Mouse (Mus musculus) heart, postnatal 0 days (tissue): ENCODE data around the gene Ywhae. TPM values are rescaled to one million over a fixed set of nuclear protein-coding genes. Genes with fewer than 3 reads are reported as not detected.

Experiments
- ATAC-seq: fragments of 200-750 bp; cut with Nextera tagmentation; 2 replicates; pipeline ENCODE4 v1.8.0; 2017; ENCODE audit warnings: low read depth, moderate number of reproducible peaks, moderate library complexity; ENCODE audit not compliant: insufficient read depth
- DNase-seq: peaks from one replicate; pipeline ENCODE4 v3.0.0-alpha.2; 2016; ENCODE audit warnings: low spot score
- H3K27ac ChIP-seq: fragments of 300-500 bp; sonication (generic); 2 replicates; pipeline ENCODE4 v1.5.1; 2014; ENCODE audit warnings: low read depth, mild to moderate bottlenecking
- H3K27me3 ChIP-seq: fragments of 300-500 bp; sonication (generic); 2 replicates; pipeline ENCODE4 v1.6.1; 2014; ENCODE audit warnings: low read length, mixed read lengths; ENCODE audit not compliant: control insufficient read depth, insufficient read depth
- H3K36me3 ChIP-seq: fragments of 300-500 bp; sonication (generic); replicated peaks from 2 replicates; pipeline ENCODE4 v1.6.1; 2014; ENCODE audit warnings: low read length, mixed read lengths; ENCODE audit not compliant: control insufficient read depth, insufficient read depth
- H3K4me1 ChIP-seq: fragments of 300-500 bp; sonication (generic); 2 replicates; pipeline ENCODE4 v1.6.1; 2014; ENCODE audit warnings: antibody characterized with exemption; ENCODE audit not compliant: control insufficient read depth, insufficient read depth
- H3K4me2 ChIP-seq: fragments of 300-500 bp; sonication (generic); 2 replicates; pipeline ENCODE4 v1.6.1; 2014; ENCODE audit warnings: low read depth, mild to moderate bottlenecking, low read length, moderate library complexity
- H3K4me3 ChIP-seq: fragments of 300-500 bp; sonication (generic); 2 replicates; pipeline ENCODE4 v1.5.1; 2014; ENCODE audit warnings: low read depth, low read length
- H3K9ac ChIP-seq: fragments of 300-500 bp; sonication (generic); replicated peaks from 2 replicates; pipeline ENCODE4 v1.6.1; 2014; ENCODE audit warnings: low read depth, low read length, mixed read lengths
- H3K9me3 ChIP-seq: fragments of 300-500 bp; sonication (generic); replicated peaks from 2 replicates; pipeline ENCODE4 v1.6.1; 2016; ENCODE audit warnings: low read length; ENCODE audit not compliant: control insufficient read depth
- CTCF ChIP-seq: IDR thresholded peaks from 2 replicates; pipeline ENCODE4 v1.5.1; 2016; ENCODE audit warnings: antibody characterized with exemption, control low read depth, low read depth
- EP300 ChIP-seq: IDR thresholded peaks from 2 replicates; pipeline ENCODE4 v1.6.1; 2016; ENCODE audit warnings: antibody characterized with exemption, low read depth
- WGBS: fragments of 180-500 bp; shearing (Covaris S2); extraction: QIAGEN DNeasy Blood & Tissue Kit; methylation state at CpG from one replicate; pipeline ENCODE4 v1.1.7; 2014; 5-methylcytosine and 5-hydroxymethylcytosine counted together
- polyA plus RNA-seq: library from polyadenylated mRNA; unstranded; fragments of >200 nt; fragmentation: Nextera tagmentation; extraction: Ambion mirVana; gene quantifications from 2 replicates; pipeline ENCODE4 v1.2.1, GENCODE M21; 2015
- total RNA-seq: library from RNA; depleted of rRNA; stranded (reverse); fragments of >200 nt; gene quantifications from 2 replicates; pipeline ENCODE4 v1.2.3, GENCODE M21; 2014; ENCODE audit warnings: low replicate concordance

Gene Ywhae
- total and polyA plus RNA-seq, 2 experiments from 2014 or later: 120 to 553 TPM

DNA sequence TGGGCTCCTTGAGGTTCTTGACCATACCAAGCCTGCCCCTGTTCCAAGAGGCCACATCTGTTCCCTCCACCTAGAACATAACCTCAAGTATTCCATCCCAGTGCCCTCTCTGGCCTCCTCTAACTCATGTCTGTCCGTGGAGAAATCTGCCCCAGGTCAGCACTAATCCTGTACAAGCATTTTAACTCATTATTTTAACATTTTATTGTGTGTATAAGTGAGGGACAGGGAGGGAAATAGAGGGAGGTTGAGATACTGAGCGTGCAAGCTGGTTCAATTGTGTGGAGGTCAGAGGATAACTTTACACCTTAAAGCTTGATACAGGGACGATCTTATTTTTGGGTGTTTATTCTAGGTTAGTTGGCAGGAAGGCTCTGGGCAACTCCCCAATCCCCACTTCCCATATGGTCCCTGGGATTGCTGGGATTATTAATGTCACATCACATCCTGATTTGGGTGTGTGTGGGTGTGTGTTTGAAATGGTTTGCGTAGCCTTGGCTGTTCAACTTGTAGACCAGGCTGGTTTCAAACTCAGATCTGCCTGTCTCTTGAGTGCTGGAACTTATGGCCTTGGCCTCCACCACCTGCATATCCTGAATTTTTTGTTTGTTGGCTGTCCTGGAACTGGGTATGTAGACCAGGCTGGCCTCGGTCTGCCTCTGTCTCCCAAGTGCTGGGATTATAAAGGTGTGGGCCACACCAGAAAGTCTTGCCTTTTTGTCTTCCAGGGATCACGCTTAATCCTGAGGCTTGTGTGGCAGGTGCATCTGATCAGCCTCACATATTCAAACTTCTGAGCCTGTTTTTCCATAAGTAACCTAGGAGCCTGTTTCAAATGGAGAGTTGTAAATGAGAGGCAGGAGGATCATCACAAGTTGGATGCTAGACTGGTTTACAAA lies 35.7 kb downstream of the Ywhae start:
- no peak for TF ChIP-seq EP300
- no peak for TF ChIP-seq CTCF
- H3K4me3 ChIP-seq: no peak overlapping the region
- peaks cover 40% of the 10 kb centered on the region for H3K36me3 ChIP-seq
- ATAC-seq: no peak
- H3K9me3 ChIP-seq: no peaks in the 10 kb centered on the region
- H3K4me2 ChIP-seq: peak overlapping the region; percentile 55; the same call in 1 of the 2 replicates
- 0 out of 2 replicates have a peak, but pooled peaks cover 5% of the 10 kb centered on the region for H3K4me1 ChIP-seq
- H3K9ac ChIP-seq: no peak overlapping the region
- no peak overlapping the region for H3K27ac ChIP-seq
- WGBS: 56% methylated on average over 6 of the region's 6 CpGs
- H3K27me3 ChIP-seq: no peaks in the 10 kb centered on the region
- DNase-seq: no peak

GRCm38 (mm10) chr11:75769206-75769605 lies 36.5 kb downstream of the Ywhae start:
- Histone ChIP-seq H3K27me3 (no peaks in the 10 kb centered on the region), H3K9ac (no peak overlapping the region; the same call in 1 of the 2 replicates), H3K9me3 (no peaks in the 10 kb centered on the region), H3K4me1 (0 out of 2 replicates have a peak, but pooled peaks cover 5% of the 10 kb centered on the region), H3K4me2 (peak overlapping the region; percentile 55), H3K36me3 (peaks cover 36% of the 10 kb centered on the region), H3K4me3 (no peak overlapping the region), H3K27ac (peak overlapping the region; percentile 34; the same call in 1 of the 2 replicates)
- DNase-seq (peak; percentile 90), ATAC-seq (peak; percentile 97)
- TF ChIP-seq CTCF (peak; percentile 83), EP300 (no peak)
- under 1% methylated on average over 22 of the region's 23 CpGs for WGBS

DNA sequence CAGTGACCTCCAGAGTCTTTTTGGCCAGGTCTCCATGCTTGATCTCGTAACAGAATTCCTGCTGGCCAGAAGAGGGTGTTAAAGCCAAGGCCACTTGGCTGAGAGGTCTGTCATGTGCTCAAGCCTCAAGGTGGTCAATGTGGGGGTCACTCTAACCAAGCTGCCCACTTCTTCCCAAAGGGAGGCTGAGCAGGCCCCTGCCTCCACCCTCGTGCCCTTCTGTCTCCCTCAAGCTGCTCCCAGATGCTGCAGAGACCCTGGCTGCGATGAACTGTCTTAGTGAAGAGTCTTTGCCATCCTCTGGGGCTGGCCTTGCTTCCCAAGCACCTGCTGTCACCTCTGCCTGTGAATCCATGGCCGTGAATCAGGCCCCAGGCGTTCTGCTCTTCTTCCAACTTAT lies 39.9 kb downstream of the Ywhae start:
- no peak for DNase-seq
- TF ChIP-seq CTCF (no peak), EP300 (no peak)
- Histone ChIP-seq H3K27me3 (no peaks in the 10 kb centered on the region), H3K36me3 (0 out of 2 replicates have a peak, but pooled peaks cover 2% of the 10 kb centered on the region), H3K4me1 (0 out of 2 replicates have a peak, but pooled peaks cover 5% of the 10 kb centered on the region), H3K4me2 (no peak overlapping the region), H3K9me3 (no peaks in the 10 kb centered on the region), H3K4me3 (no peak overlapping the region), H3K9ac (no peak overlapping the region), H3K27ac (no peak overlapping the region)
- WGBS: 68% methylated on average over 5 of the region's 5 CpGs
- ATAC-seq: no peak

DNA sequence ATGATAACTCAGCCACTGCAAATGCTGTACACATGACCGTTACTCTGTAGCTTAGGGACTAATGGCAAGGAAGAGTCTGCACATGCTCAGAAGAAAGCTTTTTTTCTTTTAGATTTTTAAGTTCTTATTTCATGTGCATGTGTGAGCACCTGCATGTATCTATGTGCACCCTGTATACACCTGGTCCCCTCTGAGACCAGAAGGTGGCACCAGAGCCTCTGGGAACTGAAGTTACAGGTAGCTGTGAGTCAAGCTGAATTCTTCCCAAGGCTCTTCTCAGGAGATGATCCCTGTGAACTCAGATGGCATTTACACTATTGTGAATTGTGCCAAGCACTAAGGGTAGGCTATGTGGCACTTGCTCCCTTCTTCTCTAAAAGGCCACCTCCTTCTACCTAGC lies 43.2 kb downstream of the Ywhae start:
- H3K9ac ChIP-seq: no peak overlapping the region
- TF ChIP-seq EP300 (no peak), CTCF (0 out of 2 replicates have a peak, but pooled peaks have one; percentile 18)
- H3K36me3 ChIP-seq: no peaks in the 10 kb centered on the region
- no peak overlapping the region for H3K27ac ChIP-seq
- no peak overlapping the region for H3K4me3 ChIP-seq
- 83% methylated on average over 1 of the region's 1 CpGs for WGBS
- no peaks in the 10 kb centered on the region for H3K4me1 ChIP-seq
- H3K27me3 ChIP-seq: no peaks in the 10 kb centered on the region
- ATAC-seq (no peak), DNase-seq (no peak)
- H3K9me3 ChIP-seq: no peaks in the 10 kb centered on the region
- H3K4me2 ChIP-seq: no peak overlapping the region

DNA sequence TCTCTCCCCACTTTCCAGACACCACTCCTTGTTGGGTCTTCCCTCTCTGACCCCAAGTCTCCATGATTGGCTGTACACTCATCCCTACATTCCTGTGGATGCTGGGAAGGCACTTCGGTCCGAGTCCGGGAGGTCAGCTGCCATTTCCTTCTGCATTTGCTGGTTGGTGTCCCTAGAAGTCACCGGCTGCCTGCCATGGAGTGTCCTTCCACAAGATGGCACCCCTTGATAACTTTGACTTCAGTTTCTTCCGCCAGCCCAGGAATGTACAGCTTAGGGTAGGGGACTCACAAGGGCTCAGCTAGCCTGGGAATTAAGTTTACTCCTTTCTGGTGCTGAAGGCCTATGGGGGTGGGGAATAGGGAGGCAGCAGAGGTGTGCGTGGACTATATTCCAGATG lies 49.2 kb downstream of the Ywhae start:
- H3K4me3 ChIP-seq: no peak overlapping the region
- TF ChIP-seq CTCF (peak; percentile 95), EP300 (no peak)
- no peaks in the 10 kb centered on the region for H3K4me1 ChIP-seq
- H3K36me3 ChIP-seq: no peaks in the 10 kb centered on the region
- H3K27me3 ChIP-seq: no peaks in the 10 kb centered on the region
- H3K9ac ChIP-seq: no peak overlapping the region
- DNase-seq (peak; percentile 65), ATAC-seq (peak; percentile 38; the same call in 1 of the 2 replicates)
- 18% methylated on average over 6 of the region's 6 CpGs for WGBS
- H3K9me3 ChIP-seq: no peaks in the 10 kb centered on the region
- H3K4me2 ChIP-seq: no peak overlapping the region
- H3K27ac ChIP-seq: no peak overlapping the region
